Mouse (Mus musculus): ENCODE results near the gene Col1a1.

Col1a1 gene

GRCm38 (mm10) chr11:94978178-94978915, 42.3 kb downstream of the Col1a1 start:
- DNase-seq (ENCODE audit: low spot score in 2 of 2): no peak

GRCm38 (mm10) chr11:94978947-94979346, 42.9 kb downstream of the Col1a1 start:
- DNase-seq (ENCODE audit: low spot score in 2 of 2): peak; percentile 97 to 99

GRCm38 (mm10) chr11:94979462-94980179, 43.6 kb downstream of the Col1a1 start:
- no peak for DNase-seq (ENCODE audit: low spot score in 2 of 2)

- DNase-seq (ENCODE audit: low spot score in 2 of 2): no peak
Measured at GRCm38 (mm10) chr11:94985140-94985539, 49.1 kb downstream of the Col1a1 start.

GRCm38 (mm10) chr11:94985822-94986221, 49.8 kb downstream of the Col1a1 start:
- no peak for DNase-seq (ENCODE audit: low spot score in 2 of 2)

- DNase-seq (ENCODE audit: low spot score in 2 of 2): no peak
Measured at GRCm38 (mm10) chr11:94986435-94986834, 50.4 kb downstream of the Col1a1 start.

- DNase-seq (ENCODE audit: low spot score in 2 of 2): no peak
Measured at GRCm38 (mm10) chr11:94987341-94987740, 51.3 kb downstream of the Col1a1 start.

GRCm38 (mm10) chr11:94987851-94988250, 51.8 kb downstream of the Col1a1 start:
- no peak for DNase-seq (ENCODE audit: low spot score in 2 of 2)

- DNase-seq (ENCODE audit: low spot score in 2 of 2): no peak
Measured at GRCm38 (mm10) chr11:94988780-94989561, 52.9 kb downstream of the Col1a1 start.

- DNase-seq (ENCODE audit: low spot score in 2 of 2): peak; percentile 80 to 90
Measured at GRCm38 (mm10) chr11:94989562-94990017, 53.6 kb downstream of the Col1a1 start.

GRCm38 (mm10) chr11:94990102-94990748, 54.2 kb downstream of the Col1a1 start:
- no peak for DNase-seq (ENCODE audit: low spot score in 2 of 2)

GRCm38 (mm10) chr11:94990749-94991577, 54.9 kb downstream of the Col1a1 start, which contains the start of gene Ppp1r9b:
Ppp1r9b (plus strand) TSS chr11:94991035.
- peak; percentile 90 to 93 for DNase-seq (ENCODE audit: low spot score in 2 of 2)

- no peak for DNase-seq (ENCODE audit: low spot score in 2 of 2)
Measured at GRCm38 (mm10) chr11:94991641-94992479, 55.8 kb downstream of the Col1a1 start.

- no peak for DNase-seq (ENCODE audit: low spot score in 2 of 2)
Measured at GRCm38 (mm10) chr11:94992480-94992753, 56.4 kb downstream of the Col1a1 start.

GRCm38 (mm10) chr11:94992754-94993606, 57.0 kb downstream of the Col1a1 start:
- peak in 1 of 2 experiments; percentile 54 for DNase-seq (ENCODE audit: low spot score in 2 of 2)

GRCm38 (mm10) chr11:94994208-94994814, 58.3 kb downstream of the Col1a1 start:
- DNase-seq (ENCODE audit: low spot score in 2 of 2): no peak

- no peak for DNase-seq (ENCODE audit: low spot score in 2 of 2)
Measured at GRCm38 (mm10) chr11:94994947-94995772, 59.1 kb downstream of the Col1a1 start.

GRCm38 (mm10) chr11:94996101-94996500, 60.1 kb downstream of the Col1a1 start:
- DNase-seq (ENCODE audit: low spot score in 2 of 2): no peak
